Mouse (Mus musculus) heart, embryonic 16.5 days (tissue): ENCODE results near the gene Slc18b1. TPM values are rescaled to one million over a fixed set of nuclear protein-coding genes. Genes with fewer than 3 reads are reported as not detected.

Experiments
- ATAC-seq: fragments of 200-750 bp; cut with Nextera tagmentation; replicated peaks from 2 replicates; pipeline ENCODE4 v1.8.0; 2017; ENCODE audit warnings: moderate number of reproducible peaks; ENCODE audit not compliant: insufficient read depth, low FRiP score; ENCODE audit errors: extremely low read depth
- H3K27ac ChIP-seq: fragments of 300-500 bp; sonication (generic); 2 replicates; pipeline ENCODE4 v1.5.1; 2014; ENCODE audit warnings: mild to moderate bottlenecking, low read length, control low read depth, moderate library complexity
- H3K27me3 ChIP-seq: fragments of 300-500 bp; sonication (generic); 2 replicates; pipeline ENCODE4 v1.6.1; 2014; ENCODE audit warnings: low read length, mixed read lengths; ENCODE audit not compliant: control insufficient read depth, insufficient read depth
- H3K36me3 ChIP-seq: fragments of 300-500 bp; sonication (generic); 2 replicates; pipeline ENCODE4 v1.6.1; 2014; ENCODE audit not compliant: control insufficient read depth, insufficient read depth
- H3K4me1 ChIP-seq: fragments of 300-500 bp; sonication (generic); 2 replicates; pipeline ENCODE4 v1.6.1; 2014; ENCODE audit warnings: low read length, mixed read lengths; ENCODE audit not compliant: control insufficient read depth, insufficient read depth
- H3K4me2 ChIP-seq: fragments of 300-500 bp; sonication (generic); 2 replicates; pipeline ENCODE4 v1.6.1; 2014; ENCODE audit warnings: low read depth, mild to moderate bottlenecking, control low read depth, low read length
- H3K4me3 ChIP-seq: fragments of 300-500 bp; sonication (generic); 2 replicates; pipeline ENCODE4 v1.5.1; 2014; ENCODE audit warnings: mild to moderate bottlenecking, control low read depth, low read length
- H3K9ac ChIP-seq: fragments of 300-500 bp; sonication (generic); 2 replicates; pipeline ENCODE4 v1.6.1; 2014; ENCODE audit warnings: low read length, control low read depth
- H3K9me3 ChIP-seq: fragments of 300-500 bp; sonication (generic); replicated peaks from 2 replicates; pipeline ENCODE4 v1.6.1; 2016; ENCODE audit warnings: low read length; ENCODE audit not compliant: control insufficient read depth
- WGBS: fragments of 180-500 bp; shearing (Covaris S2); extraction: QIAGEN DNeasy Blood & Tissue Kit; methylation state at CpG from one replicate; pipeline ENCODE4 v1.1.7; 2014; 5-methylcytosine and 5-hydroxymethylcytosine counted together
- polyA plus RNA-seq: library from polyadenylated mRNA; unstranded; fragments of >200 nt; fragmentation: Nextera tagmentation; extraction: Ambion mirVana; gene quantifications from 2 replicates; pipeline ENCODE4 v1.2.1, GENCODE M21; 2015

The Slc18b1 gene
- polyA plus RNA-seq, 1 experiment from 2014 or later: 8.3 TPM

DNA sequence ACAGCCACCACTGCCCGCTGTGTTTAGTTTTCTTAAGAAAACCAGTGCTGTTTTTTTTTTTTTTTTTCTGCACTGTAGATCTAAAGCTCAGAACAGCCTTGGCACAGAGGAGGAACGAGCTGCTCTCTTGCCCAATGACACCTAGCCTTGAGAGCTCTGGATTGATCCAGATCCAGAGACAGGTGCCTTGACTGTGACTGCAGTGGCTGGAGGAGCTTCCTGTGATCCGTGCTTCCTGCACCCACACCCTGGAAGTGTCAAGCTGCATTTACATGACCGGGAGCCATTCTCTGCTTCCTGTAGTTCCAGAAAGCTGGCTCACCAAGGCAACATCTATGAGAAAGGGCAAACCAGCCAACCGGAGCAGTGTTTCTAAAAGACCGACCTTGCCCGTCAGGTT is 29.7 kb downstream of the Slc18b1 start:
- H3K4me2 ChIP-seq: no peak overlapping the region
- no peak overlapping the region for H3K4me3 ChIP-seq
- WGBS: 81% methylated on average over 7 of the region's 7 CpGs
- no peak overlapping the region for H3K9ac ChIP-seq
- H3K27me3 ChIP-seq: no peaks in the 10 kb centered on the region
- H3K27ac ChIP-seq: no peak overlapping the region
- H3K9me3 ChIP-seq: no peaks in the 10 kb centered on the region
- no peaks in the 10 kb centered on the region for H3K4me1 ChIP-seq
- no peak for ATAC-seq
- peaks cover 30% of the 10 kb centered on the region for H3K36me3 ChIP-seq

DNA sequence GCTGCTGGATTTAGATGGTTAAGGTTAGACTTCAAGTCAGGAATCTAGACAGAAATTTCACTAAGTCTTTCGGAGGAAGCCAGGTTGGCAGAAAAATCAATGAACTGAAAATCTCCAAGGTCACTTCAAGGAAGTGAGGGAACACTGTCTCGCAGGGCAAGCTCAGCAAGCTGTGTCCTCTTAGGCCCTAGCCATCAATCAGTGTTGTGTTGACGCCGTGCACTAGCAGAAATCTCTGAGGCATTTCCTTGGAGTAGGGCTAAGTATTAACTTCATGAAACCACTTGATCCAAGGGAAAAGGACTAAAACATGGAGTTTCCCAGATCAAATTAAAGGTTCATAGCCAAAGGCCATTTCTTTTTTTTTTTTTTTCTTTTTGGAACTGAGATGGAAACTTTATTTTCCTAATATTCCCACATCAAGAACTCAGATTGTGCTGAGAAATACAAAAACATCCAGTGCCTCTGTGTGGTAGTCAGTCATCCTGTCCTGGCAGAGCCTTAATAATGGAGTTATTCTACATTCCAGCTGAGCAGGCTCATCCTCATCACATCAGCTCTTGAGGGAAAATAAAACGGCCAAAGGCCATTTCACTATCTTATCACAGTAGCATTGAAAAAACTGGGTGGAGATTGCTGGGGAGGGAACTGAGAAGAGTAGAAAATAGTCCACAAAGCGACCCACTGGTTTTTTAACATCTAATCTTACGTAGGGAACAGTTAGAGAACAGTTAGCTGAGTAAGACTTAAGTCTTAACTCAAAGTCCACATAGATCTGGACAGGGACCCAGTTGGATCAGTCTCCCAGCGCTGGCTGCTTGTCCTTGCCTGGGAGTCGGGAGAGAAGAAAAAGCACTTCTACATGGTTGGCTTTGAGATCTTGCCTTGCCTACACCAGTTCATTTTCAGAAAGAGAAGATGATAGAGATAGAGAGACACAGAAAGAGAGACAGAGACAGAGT is 39.5 kb downstream of the Slc18b1 start:
- ATAC-seq: no peak
- 52% methylated on average over 9 of the region's 9 CpGs for WGBS
- no peaks in the 10 kb centered on the region for H3K4me1 ChIP-seq

DNA sequence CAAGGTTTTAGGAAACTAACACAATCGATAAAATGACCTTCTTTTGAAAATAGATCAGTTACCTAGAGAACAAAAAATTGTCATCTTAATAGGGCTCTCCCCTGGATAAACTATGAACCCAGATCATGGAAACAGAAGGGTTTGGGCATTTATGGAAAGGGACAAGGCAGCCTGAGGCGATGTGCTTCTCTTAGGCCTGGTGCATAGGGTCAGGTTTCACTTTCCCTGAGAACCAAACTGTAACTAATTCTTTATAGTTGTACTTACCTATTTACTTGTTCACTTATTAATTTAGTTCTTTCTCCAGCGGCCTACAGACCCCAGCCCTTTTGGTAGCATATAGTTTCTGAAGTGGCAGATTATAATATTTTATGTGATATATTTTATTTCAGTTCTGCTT is 40.3 kb downstream of the Slc18b1 start:
- no peak overlapping the region for H3K9ac ChIP-seq
- no peaks in the 10 kb centered on the region for H3K36me3 ChIP-seq
- H3K27ac ChIP-seq: no peak overlapping the region
- H3K9me3 ChIP-seq: no peaks in the 10 kb centered on the region
- H3K4me1 ChIP-seq: no peaks in the 10 kb centered on the region
- no peak for ATAC-seq
- no peaks in the 10 kb centered on the region for H3K27me3 ChIP-seq
- no peak overlapping the region for H3K4me2 ChIP-seq
- H3K4me3 ChIP-seq: no peak overlapping the region
- WGBS: 79% methylated on average over 3 of the region's 3 CpGs

More for the DNA sequence above, 39.5 kb downstream of the Slc18b1 start:
- H3K36me3 ChIP-seq: no peaks in the 10 kb centered on the region
- no peak overlapping the region for H3K9ac ChIP-seq
- no peaks in the 10 kb centered on the region for H3K27me3 ChIP-seq
- no peaks in the 10 kb centered on the region for H3K9me3 ChIP-seq
- no peak overlapping the region for H3K27ac ChIP-seq
- no peak overlapping the region for H3K4me2 ChIP-seq
- no peak overlapping the region for H3K4me3 ChIP-seq

DNA sequence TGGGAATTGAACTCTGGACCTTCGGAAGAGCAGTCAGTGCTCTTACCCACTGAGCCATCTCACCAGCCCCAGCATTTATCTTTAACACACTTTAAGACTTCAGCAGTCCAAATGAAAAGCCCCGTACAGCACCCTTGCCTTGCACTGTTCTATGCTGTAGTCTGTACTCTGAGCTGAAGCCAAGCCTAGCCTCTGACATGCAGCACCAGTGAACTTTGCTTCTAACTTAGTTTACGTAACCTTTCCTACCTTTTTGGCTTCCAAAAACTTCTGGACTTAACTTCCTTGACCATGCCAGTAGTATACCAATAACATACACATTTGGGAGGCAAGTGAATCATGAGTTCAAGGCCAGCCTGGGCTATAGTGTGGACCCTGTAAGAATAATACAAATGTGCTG is 42.1 kb downstream of the Slc18b1 start:
- ATAC-seq: no peak
- Histone ChIP-seq H3K9me3 (no peaks in the 10 kb centered on the region), H3K4me1 (no peaks in the 10 kb centered on the region), H3K4me3 (no peak overlapping the region), H3K4me2 (no peak overlapping the region), H3K9ac (no peak overlapping the region), H3K36me3 (no peaks in the 10 kb centered on the region), H3K27ac (no peak overlapping the region), H3K27me3 (no peaks in the 10 kb centered on the region)
- WGBS: 88% methylated on average over 3 of the region's 3 CpGs

DNA sequence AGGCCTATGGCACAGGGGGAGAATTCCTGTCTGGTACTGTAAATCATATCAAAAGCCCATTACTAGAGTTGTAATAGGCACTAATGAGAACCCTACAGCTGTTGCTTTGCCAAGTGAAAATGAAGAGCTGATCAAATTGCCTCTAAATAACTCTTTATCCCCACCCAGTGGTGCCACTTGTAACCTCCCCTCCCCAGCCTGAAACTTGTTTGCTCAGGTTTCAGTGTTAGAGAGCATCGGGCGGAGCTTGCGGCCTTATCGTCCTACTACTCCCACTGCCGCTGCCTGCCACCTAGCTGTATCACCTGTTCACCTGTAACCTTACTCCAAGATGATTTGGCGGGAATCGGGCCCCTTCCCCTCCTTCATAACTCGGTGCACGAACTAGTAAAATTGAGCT is 42.6 kb downstream of the Slc18b1 start:
- no peak overlapping the region for H3K4me2 ChIP-seq
- no peaks in the 10 kb centered on the region for H3K9me3 ChIP-seq
- no peaks in the 10 kb centered on the region for H3K27me3 ChIP-seq
- H3K36me3 ChIP-seq: no peaks in the 10 kb centered on the region
- no peaks in the 10 kb centered on the region for H3K4me1 ChIP-seq
- no peak overlapping the region for H3K9ac ChIP-seq
- no peak overlapping the region for H3K27ac ChIP-seq
- H3K4me3 ChIP-seq: no peak overlapping the region
- ATAC-seq: no peak
- WGBS: 40% methylated on average over 9 of the region's 9 CpGs

DNA sequence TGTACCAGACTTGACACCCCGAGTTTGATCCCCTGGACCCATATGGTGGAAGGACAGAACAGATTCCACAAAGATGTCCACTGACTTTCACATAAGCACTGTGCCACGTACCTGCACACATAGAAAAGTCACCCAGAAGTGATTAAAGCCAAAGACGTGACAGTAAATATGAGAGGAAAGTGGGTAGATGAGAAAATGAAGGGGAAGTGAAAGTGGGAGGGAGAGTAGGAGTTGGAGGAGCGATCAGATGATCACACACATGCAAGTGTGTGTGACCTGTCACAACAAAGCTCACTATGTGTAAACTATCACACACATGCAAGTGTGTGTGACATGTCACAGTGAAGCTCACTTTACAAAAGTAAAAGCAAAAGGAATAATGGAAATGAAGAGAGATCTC is 43.7 kb downstream of the Slc18b1 start:
- H3K9ac ChIP-seq: no peak overlapping the region
- WGBS: 78% methylated on average over 4 of the region's 4 CpGs
- no peaks in the 10 kb centered on the region for H3K4me1 ChIP-seq
- no peak for ATAC-seq
- H3K9me3 ChIP-seq: no peaks in the 10 kb centered on the region
- no peaks in the 10 kb centered on the region for H3K36me3 ChIP-seq
- H3K27me3 ChIP-seq: no peaks in the 10 kb centered on the region
- H3K27ac ChIP-seq: no peak overlapping the region
- no peak overlapping the region for H3K4me2 ChIP-seq
- no peak overlapping the region for H3K4me3 ChIP-seq

DNA sequence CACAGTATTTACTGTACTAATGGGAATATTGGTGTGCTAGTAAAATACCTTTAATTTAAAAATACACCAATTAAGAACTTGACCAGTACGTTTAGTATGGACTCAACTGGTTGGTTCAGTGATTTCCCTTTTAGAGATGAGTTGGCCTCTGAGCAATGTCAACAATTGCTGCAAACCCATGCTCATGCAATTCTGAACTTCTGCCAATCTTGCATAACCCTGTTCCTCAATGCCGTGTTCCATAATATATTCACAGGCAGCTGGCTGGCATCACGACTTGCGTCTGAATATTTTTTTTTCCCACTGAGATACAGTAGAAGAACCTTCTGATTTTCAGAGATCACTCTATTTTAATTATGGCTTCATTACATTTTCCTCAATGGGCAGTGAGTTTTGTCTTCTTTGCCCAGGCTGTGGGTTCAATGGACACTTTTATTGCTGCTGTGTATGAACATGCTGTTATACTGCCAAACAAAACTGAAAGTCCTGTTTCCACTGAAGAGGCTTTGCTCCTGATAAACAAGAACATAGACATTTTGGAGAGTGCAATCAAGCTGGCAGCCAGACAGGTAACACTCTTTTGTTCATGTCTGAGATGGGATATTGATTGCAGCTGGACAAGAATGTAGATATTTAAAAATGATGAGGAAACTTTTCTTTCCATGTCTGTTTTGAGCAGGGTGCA is 54.6 kb downstream of the Slc18b1 start, which contains the start of gene Vnn3:
Gene Vnn3 (plus strand): TSS at position 235 of the 685 bp plus-strand sequence.
- H3K27ac ChIP-seq: no peak within 1 kb of the TSS
- H3K4me3 ChIP-seq: no peak within 1 kb of the TSS
- H3K4me2 ChIP-seq: no peak within 1 kb of the TSS
- WGBS: 69% methylated on average over 4 of the region's 4 CpGs
- ATAC-seq: no peak
- H3K4me1 ChIP-seq: no peaks in the 10 kb centered on the region
- H3K9me3 ChIP-seq: no peaks in the 10 kb centered on the region
- no peak within 1 kb of the TSS for H3K9ac ChIP-seq
- H3K27me3 ChIP-seq: no peaks in the 10 kb centered on the region
- no peaks in the 10 kb centered on the region for H3K36me3 ChIP-seq

DNA sequence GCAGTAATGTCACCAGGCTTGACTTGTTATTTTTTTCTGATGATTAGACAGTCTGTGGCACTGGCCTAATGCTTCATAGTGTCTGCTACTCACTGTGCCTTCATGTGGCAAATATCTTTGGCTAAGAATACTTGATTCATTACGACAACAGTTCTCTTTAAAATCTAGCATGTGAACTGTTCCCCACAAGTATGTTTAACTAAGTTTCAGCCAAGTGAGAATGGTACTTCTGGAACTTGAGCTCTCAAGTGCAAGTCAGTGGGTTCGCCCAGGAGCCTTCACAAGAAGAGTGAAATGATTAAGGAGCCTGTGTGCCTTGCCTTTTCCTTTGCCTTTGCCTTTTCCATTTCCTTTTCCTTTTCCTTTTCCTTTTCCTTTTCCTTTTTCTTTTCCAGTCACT is 55.3 kb downstream of the Slc18b1 start:
- Histone ChIP-seq H3K9ac (no peak overlapping the region), H3K36me3 (no peaks in the 10 kb centered on the region), H3K4me3 (no peak overlapping the region), H3K4me2 (no peak overlapping the region), H3K9me3 (no peaks in the 10 kb centered on the region), H3K27me3 (no peaks in the 10 kb centered on the region), H3K27ac (no peak overlapping the region), H3K4me1 (no peaks in the 10 kb centered on the region)
- no peak for ATAC-seq
- WGBS: 74% methylated on average over 2 of the region's 2 CpGs
